Mouse (Mus musculus) right cerebral cortex, postnatal 4 days (tissue): ENCODE data around the gene Nek2.
A peak's percentile ranks its signal among the peaks of the same experiment; 100 is the strongest.

Experiments
- DNase-seq: peaks from one replicate; pipeline ENCODE4 v3.0.0-alpha.2; 2022

Nek2 gene

DNA sequence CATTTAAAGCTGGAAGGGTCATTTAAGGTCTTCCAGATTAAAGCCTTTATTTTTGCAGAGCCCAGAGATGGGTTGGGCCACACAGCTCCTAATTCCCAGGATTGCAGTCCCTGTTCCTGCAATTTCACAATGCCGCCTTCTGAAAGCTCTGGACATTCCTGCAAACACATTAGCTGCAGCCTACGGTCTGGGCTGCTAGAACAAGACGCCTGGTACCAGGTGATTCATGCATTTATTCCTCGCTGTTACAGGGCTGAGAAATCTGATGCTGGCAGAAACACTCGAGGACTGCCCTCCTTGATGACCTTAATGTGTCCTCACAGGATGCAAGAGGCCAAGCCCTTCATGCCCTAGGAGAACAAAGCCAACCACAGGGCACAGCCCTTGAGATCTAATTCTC lies 6.3 kb upstream of the Nek2 start:
- DNase-seq: no peak

DNA sequence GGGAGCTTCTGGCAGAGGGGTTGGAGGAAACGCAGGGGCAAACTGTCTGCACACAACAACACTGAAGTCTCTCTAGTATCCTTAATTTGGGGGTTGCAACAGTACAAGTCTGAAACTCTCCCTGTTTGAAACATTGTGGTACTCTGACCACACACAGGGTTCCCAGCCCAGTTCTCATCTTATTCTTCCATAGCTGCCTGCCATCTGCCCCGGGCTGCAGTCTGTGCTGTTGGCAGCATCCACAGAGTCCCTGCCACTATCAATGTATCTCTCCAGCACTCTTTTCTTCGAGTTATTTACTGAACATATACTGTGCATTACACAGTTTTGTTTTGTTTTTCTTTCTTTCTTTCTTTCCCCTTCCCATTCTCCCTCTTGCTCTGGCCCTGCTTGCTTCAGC lies 4.6 kb upstream of the Nek2 start:
- no peak for DNase-seq

DNA sequence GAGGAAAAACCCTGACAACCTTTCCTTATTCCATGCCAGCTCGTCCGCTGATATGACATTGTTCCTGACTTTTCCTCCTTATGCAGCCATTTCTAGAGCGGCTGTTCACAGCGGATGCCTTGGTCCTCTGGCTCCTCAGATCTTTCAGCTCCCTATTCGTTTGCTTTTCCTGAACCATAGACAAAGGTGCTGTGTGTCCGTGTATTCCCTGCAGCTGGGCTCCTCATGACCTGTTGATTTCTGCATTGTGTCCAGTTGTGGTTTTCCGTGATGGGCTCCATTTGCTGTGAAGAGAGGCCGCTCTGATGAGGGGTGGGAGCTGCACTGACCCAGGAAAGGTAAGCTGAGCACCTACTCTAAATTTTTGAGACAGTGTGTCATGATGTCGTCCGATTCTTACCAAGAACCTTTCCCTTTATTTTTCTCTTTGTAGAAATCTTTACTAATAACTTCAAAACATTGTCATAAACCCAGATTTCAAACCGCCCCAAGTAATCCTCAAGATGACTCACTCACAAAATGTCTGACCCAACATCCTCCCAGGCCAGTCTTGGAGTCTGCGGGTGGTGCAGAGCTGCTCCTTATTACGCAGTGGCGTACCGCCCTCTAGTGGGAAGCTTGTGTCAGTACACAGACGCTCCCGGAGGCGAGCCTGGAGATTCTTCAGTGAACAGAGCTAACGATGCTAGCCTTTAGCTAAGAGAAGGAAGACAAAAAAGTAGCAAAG lies 3.7 kb upstream of the Nek2 start:
- DNase-seq: peak; percentile 82

DNA sequence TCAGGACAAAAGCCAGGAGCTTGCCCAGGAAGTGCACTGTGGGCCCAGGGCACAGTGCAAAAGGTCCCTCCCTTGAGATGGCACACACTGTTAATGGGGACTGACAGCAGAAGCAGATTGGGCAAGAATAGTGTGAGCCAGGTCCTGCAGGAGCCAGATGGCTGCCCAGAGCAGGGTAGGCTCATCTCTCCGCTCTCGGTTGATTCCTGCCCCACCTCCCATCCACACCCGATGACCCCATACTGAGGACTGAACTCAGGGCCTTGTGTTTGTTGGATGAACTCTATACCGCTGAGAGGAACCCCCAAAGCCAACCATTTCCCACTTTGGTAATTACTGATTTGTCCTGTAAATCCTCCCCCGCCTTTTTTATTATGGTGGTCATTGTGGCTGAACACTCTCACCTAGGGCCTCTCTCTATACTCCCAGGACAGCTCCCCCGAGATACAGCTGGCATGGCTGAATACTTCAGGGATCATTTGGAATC lies 3.1 kb upstream of the Nek2 start:
- DNase-seq: no peak

DNA sequence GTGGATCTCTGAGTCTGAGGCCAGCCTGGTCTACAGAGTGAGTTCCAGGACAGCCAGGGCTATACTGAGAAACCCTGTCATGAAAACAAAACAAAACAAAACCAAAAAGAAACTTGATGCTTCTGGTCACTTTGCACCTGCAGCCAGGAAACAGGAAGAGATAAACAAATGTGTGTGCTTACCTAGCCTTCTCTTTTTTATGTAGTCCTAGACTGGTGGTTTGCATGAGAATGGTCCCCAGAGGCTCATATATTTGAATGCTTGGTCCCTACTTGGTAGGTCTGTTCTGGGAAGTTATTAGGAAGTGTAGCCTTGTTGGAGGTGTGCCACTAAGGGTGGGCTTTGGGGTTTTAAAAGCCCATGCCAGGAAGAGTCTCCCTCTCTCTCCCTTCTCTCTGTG lies 2.2 kb upstream of the Nek2 start:
- no peak for DNase-seq

DNA sequence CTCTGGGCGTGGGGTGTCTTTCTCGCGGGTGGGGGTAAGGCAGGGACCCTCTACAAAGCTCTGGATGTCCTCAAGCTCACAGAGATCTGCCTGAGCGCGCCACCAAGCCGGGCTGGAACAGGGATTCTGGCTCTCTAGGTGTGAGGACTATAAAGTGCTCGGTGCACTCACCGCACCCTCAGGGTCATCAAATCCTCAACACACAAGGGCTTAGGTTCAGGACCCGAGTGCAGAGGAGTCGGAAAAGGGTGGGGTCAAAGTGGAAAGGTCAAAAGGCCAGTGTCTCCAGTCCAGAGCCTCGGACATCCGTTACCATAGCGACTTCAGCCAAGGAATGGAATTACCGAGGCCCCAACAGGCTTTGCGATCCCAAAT lies 306 bp upstream of the Nek2 start:
- no peak for DNase-seq

DNA sequence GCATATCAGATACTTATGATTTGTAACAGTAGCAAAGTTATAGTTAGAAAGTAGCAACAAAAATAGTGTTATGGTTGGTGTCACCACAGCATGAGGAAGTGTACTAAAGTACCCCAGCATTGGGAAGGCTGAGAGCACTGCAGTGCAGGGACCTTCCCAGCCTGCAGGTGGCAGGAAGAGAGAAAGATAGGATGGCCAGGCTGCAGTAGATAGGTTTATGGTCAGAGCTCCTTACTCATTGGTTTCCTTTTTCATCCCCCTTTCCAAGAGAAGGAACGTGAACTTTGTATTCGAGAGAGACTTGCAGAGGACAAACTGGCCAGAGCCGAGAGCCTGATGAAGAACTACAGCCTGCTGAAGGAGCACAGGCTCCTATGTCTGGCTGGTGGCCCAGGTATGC lies 7.9 kb downstream of the Nek2 start:
- no peak for DNase-seq

DNA sequence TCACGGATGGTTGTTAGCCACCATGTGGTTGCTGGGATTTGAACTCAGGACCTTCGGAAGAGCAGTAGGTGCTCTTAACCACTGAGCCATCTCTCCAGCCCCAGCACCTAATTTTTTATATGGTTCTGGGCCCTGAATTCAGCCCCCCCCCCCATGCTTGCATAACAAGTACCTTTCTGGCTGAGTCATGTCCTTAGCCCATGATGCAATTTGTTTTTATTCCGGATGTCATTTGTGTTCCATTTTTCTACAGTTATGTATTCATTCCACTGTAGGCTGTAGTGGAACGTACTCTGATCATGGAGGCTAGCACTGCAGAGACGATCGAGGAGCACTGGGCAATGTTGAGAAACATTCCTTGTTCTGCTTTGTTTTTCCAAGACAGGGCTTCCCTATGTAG lies 12.2 kb downstream of the Nek2 start:
- no peak for DNase-seq

DNA sequence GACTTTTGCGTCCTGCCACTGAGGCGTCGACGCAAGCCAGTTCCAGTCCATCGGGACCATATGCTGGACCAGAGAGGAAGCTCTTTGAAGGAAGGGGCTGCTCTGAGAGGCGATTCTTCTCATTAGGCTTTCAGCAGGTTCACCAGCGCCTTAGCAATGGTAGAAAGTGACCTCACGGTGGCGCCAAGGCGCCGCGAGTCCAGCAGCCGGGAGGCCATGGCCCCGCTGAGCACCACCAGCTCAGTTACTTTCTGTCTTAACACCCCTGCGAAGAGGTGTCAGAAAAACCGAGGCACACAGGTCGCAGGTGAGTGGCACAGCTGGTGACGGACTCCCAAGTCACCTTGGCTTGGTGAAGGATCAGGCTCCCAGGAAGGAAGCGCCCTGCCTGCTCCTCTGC lies 13.6 kb downstream of the Nek2 start:
- DNase-seq: peak; percentile 76

DNA sequence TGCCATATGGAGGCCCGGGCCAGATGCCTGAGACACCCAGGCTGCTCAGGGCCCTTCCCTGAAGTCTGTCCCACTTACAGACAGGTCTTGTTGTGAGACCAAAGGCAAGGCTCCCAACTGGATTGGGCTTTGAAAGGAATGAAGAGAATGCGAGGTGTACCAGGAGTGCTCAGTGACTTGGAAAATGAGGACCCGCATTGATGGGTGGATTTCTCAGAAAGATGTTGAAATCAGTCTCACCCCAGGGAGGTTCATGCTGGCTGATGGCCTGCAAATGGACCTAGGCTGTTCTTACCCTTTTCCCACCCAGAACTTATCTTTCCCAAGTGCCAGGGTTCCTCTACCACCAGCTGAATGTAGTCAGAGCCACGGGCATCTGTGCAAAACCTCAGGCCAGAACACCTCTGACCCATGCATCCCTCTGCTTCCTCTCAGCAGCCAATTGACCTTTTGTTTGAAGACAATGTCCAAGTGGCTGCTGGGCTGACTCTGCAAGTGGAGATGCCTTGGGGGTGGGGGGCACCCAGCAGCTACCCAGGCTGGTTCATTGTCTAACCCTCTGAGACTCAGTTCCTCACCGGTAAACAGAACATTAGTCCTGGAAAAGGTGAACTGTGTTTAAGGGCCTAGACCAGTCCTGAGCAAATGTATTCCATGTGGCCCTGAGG lies 15.2 kb downstream of the Nek2 start:
- no peak for DNase-seq

DNA sequence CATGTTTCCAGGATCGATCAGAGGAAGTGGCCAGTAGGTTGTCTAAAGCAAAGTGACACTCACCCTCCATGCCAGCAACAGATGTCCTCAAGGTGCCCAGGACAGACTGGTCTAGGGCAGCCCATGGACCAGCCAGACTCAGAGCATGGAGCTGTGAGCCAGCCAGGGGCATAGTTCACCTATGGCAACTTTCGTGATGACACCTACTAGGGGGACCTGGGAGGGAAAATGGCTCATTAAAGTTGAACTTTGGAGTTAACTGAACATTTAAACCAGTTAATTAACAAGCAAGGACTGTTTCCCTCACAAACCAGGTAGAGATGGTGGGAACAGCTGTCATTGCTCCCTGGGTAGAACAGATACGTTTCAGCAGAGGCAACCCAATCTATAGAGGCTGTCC lies 16.4 kb downstream of the Nek2 start:
- DNase-seq: no peak

DNA sequence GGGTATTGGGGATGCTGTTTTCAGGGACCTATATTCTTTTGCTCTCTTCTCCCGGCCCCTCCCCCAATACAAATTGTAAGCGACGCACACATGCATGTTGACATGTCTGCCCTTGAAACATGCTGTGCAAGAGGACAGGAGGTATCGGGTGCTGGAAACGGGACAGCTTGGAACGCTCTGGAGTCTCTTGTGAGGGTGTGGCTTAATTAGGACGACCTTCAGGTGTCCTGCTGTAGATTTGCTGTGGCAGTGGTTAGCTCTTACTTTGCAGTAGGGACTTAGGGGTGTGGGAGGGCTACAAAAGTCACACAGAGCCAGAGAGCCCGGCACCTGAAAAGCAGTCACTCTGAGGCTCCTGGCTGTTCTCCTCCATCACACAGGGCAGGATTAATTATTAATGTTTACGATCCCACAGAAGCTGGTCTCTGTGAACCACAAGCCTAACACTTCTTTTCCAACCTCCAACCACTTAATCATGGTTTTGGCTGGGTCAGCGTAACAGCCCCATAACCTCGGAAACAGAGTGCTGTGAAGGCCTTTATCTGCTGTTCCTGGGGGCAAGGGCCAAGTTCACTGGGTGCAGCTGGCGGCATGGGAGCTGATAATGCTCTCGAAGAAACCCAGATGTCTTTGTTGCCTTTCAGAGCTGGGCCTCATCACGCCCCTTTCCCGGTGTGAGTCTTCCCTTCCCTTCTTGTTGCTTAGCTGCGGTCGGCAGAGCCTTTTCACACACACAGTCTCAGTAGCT lies 17.9 kb downstream of the Nek2 start:
- no peak for DNase-seq

DNA sequence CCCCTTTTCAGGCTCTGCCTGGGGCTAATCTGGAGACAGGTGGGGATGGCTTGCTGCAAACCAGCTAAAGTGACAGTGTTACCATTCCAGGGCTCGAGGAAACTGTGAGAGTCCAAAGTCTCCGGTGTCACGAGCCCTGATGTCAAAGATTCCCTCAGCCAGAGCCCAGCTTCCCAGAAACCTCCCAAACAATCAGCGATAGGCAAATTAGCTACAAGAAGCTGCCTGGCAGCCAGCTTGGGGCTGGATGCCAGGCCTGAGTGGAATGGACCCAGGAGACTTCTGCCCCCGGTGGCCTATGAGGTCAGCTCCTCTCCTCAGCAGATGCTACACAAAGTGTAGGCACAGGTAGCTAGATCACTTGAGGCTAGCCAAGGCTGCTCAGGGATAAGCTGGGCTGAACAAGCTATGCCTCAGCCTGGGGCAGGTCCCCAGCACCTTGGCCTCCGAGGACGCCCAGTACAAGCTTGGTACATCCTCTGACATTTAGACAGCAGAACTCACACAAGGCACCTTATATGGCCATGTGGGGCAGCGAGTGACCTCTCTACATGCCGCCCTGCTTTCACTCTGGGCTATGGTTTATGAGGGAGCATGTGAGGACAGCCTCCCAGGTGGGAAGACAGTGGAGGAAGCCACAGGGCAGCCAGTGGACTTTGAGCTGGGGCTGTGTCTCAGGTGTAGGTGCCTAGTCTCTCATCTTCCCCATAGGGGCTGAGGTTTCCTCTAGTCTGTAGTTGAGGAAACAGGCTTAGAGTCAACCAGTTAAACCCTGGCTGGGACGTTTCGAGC lies 19.7 kb downstream of the Nek2 start:
- no peak for DNase-seq

DNA sequence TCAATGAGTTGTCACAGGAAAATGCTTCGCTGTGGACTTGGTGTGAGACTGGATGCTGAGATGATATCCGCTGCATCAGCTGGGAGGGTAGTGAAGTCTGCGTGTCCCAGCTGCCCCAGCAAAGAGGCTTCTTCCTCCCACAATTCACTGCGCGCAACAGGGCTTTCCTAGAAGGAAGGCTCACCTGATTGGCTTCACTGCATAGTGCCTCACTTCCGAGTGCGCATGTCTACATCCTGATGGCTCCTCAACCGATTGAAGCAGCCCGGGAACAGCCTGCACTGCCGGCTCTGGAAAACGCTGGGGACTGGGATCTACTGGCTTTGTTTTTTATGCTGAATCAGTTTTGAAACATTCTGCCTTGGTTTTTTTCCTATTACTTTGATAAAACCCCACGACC lies 21.0 kb downstream of the Nek2 start:
- DNase-seq: no peak

DNA sequence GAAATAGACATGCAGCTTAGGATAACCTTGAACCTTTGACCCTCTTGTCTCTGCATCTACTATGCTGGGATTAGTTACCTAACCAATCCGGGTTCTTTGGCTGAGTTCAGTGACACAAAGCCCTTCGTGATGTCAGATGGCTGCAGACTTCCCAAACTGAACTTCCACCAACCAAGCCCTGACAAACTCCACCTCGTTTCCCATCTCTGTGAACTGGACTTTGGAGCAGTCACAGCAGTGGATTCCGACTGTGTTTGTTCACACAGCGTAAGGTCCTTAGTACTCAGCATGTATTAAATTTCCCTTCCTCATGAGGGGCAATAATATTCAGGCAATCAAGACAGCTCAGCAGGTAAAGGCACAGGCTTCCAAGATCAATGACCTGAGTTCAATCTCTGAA lies 25.4 kb downstream of the Nek2 start:
- DNase-seq: no peak

DNA sequence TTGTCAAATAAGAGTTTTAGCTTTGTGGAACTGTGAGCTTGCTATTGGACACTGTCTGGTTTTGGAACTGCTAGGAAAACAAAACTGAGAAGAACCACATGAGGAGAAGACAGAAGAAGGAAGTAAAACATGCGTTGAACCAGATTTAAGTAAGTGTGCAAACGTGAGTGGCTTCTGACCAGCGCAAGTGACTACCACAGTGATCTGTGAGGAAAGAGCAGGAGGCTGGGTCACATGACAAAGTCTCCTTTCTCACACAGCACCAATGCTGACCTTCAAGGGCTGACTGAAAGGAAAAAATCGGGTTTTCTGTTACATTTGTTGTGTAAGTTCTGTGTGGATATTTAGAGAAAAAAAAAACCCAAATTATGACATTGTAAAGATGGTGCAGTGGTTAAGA lies 28.3 kb downstream of the Nek2 start:
- no peak for DNase-seq

DNA sequence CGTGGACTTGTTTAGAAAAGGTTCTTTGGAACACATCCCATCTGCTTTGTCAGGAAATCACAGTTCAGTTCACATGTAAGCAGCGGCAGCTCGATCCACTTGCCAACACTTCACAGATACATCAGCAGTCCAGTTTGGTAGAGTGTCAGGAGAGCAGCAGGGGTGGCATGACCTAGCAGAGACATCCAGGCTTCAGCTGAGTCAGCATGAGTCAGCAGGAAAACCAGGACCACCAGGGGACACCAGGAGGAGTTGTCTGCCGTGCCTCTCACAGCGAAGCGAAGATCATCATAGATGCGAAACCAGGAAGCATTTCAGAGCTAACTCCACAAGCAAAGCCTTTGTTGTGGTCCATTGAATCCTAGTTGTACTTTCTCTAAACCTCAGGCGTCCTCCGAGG lies 32.2 kb downstream of the Nek2 start:
- DNase-seq: no peak

DNA sequence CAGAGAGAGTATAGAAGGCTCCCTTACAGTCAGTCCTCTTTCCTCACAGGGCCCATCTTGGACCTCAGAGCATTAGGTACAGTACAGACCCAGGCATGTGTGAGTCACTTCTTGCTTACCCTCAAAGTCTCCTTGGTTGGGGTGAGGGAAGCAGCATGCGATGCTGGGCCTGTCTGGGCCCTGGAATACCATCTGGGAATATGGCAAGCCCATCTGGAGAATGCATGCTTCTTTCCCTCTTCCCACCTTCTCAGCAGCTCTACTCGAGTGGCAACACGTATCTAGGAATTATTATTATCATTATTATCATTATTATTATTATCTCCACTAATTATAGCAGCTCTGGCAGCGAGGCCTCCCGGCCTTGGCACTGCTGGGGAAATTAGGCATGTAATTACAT lies 33.5 kb downstream of the Nek2 start:
- DNase-seq: no peak

DNA sequence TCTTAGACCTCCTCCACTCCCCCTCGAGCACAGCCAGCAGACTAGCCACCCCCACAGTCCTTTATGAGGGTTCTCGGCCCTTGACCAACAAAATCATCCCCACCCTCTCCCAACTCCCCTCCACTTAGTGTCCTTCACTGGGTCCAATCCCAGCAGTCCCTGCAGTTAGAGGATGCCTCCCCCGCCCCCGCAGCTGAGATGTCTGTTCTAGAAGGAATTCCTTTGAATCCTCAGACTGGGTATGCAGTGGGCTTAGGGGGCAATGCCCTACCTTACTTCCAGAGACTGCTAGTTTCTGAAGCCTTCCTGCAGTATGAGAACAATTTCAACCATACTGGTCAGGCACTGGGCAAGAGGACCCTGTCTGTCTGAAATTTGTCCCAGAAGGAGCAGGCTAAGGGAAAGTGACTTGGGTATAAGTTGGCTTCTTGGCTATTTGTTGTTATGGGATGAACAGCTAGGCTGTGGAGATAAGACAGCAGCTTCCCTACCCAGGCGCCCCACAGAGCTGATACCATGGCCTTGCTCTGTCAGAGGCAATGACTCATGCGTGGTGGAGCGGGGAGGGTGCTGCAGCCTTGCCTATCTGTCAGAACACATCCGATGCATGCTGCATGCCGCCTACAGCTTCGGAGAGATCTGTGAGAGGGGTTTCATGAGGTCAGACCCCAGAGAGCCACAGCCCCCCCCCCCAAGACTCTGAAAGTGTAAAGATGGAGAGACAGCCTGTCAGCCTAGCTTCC lies 34.1 kb downstream of the Nek2 start:
- DNase-seq: no peak

DNA sequence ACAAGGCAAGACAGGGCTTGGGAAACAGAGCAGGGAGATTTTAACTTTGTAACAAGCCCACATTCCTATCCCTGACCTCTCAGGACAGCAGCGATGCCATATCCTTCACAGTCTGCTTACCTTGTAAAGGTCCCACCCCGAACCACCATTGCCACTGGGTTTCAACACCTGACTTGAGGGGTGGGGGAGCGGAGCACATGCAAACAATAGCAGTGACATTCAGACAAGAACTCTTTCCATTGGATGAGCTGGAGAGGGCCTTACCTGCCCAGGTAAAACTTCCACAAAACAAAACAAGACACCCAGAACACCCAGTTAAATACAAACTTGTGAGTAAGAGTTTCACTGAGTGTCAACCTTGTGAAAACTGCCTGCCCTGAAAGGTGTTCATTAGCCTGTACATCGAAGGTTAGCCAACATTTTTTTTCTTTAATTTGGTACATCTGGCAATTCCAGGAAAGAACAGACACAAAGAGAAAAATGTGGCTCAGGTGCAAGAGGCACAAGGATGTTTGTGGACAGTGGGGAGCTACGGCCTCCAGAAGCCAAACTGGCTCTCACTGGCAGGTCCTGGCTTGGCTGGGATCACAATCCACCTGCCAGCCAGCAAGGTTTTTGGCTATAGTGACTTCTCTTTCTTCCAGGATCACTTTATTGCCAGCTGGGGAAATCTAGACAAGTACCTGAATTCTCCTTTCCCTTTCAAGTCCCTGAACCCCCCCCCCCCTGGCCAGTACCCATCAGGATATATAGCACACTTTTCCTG lies 35.8 kb downstream of the Nek2 start:
- DNase-seq: no peak

DNA sequence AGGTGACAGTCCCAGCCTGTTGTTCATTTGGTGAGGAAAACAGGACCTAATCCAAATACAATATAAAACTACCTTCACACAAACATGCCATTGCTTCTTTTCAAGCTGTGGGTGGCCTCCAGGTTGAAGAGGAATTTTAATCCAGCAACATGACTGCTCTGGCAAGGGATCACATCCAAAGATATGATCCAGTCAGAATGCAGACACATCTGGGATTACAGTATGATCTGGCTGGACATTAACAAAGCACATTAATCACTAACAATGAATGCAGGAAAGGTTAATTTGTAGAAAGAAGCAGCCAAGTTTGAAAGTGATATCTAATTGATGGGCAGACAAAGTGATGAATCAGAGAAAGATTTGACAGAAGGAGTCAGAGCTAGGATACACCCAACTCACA lies 36.9 kb downstream of the Nek2 start:
- no peak for DNase-seq

DNA sequence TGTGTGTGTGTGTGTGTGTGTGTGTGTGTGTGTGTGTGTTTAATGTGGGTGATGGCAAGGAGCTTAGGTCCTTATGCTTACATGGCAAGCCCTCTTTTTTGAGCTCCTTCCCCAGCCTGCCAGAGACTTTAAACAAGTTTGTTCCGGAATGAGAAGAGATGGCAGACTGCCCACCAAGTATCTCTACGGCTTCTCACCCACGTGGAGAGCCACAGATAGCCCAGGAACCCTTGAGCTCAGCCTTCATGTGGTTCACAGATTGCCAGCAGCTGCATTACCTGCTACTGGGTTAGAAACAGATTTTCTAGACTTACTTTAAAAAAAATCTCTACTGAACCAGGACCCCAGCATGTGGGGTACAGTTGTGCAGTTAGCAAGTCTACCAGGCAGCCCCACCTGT lies 38.6 kb downstream of the Nek2 start:
- DNase-seq: no peak
